Comparison of ENCODE assay signal across 25 mouse cellular contexts in genomic region chr3:39000011-39000410, GRCm38 (mm10).
"Had no signal": no experiment of that assay in that cellular context is flagged by ENCODE, and none has a peak within 500 bp of the region (broad histone marks: within the 10 kb centered on the region; RNA-seq: fewer than 3 reads in every experiment).

No protein-coding gene starts in this region.

- H3K9me3 ChIP-seq: heart, embryonic 13.5 days; heart, embryonic 15.5 days; kidney, embryonic 15.5 days; limb, embryonic 12.5 days; liver, embryonic 13.5 days; liver, embryonic 15.5 days had no signal

- H3K27ac ChIP-seq: heart, embryonic 13.5 days; heart, embryonic 15.5 days; hindbrain, embryonic 14.5 days; kidney, embryonic 15.5 days; kidney, postnatal 0 days; limb, embryonic 12.5 days; liver, embryonic 13.5 days; liver, embryonic 15.5 days had no signal

- H3K4me2 ChIP-seq: heart, embryonic 11.5 days; heart, embryonic 13.5 days; heart, embryonic 15.5 days; hindbrain, embryonic 14.5 days; kidney, embryonic 15.5 days; limb, embryonic 12.5 days; liver, embryonic 11.5 days; liver, embryonic 13.5 days; liver, embryonic 15.5 days had no signal

- H3K27me3 ChIP-seq: heart, embryonic 13.5 days; heart, embryonic 15.5 days; kidney, embryonic 15.5 days; limb, embryonic 12.5 days; liver, embryonic 13.5 days; liver, embryonic 15.5 days had no signal

- H3K36me3 ChIP-seq: heart, embryonic 15.5 days; liver, embryonic 13.5 days; liver, embryonic 15.5 days had no signal

- H3K4me3 ChIP-seq: heart, embryonic 13.5 days; heart, embryonic 15.5 days; kidney, embryonic 15.5 days; limb, embryonic 12.5 days; liver, embryonic 13.5 days; liver, embryonic 15.5 days had no signal

- H3K4me1 ChIP-seq: heart, embryonic 15.5 days; kidney, embryonic 15.5 days; limb, embryonic 12.5 days; liver, embryonic 13.5 days; liver, embryonic 15.5 days had no signal

- ATAC-seq: hindbrain, embryonic 16.5 days; intestine, embryonic 16.5 days had no signal

- DNase-seq: gastrocnemius, postnatal 14 days; gastrocnemius, postnatal 36 days; heart, adult 18-20 months; heart, postnatal 14 days; heart, postnatal 36 days; kidney, adult 11 months; kidney, adult 2 months; kidney, adult 9 months; kidney, postnatal 14 days; kidney, postnatal 36 days; layer of hippocampus, adult 9-11 months; layer of hippocampus, postnatal 36 days; liver; liver, embryonic 13.5 days had no signal

- H3K9ac ChIP-seq: heart, embryonic 13.5 days; heart, embryonic 15.5 days; hindbrain, embryonic 14.5 days; kidney, embryonic 15.5 days; limb, embryonic 12.5 days; liver, embryonic 13.5 days; liver, embryonic 15.5 days had no signal
